Mouse (Mus musculus) forebrain, embryonic 11.5 days (tissue): ENCODE measurements at regions not wholly inside any gene's neighbourhood (a gene's known extent, or its start where the extent isn't known, plus 50 kb on each side); places are given as distances from the start of the nearest gene placed in this dataset.

ENCODE experiments used
- ATAC-seq: fragments of 200-750 bp; cut with Nextera tagmentation; replicated peaks from 2 replicates; pipeline ENCODE4 v1.8.0; 2017; ENCODE audit warnings: moderate TSS enrichment; ENCODE audit not compliant: low FRiP score
- DNase-seq: peaks from one replicate; pipeline ENCODE4 v3.0.0-alpha.2; 2017; ENCODE audit warnings: low spot score
- H3K27ac ChIP-seq: fragments of 300-500 bp; sonication (generic); 2 replicates; pipeline ENCODE4 v1.5.1; 2014; ENCODE audit warnings: low read depth, low read length
- H3K27me3 ChIP-seq: fragments of 300-500 bp; sonication (generic); 2 replicates; pipeline ENCODE4 v1.6.1; 2014; ENCODE audit warnings: mild to moderate bottlenecking, low read length, mixed read lengths; ENCODE audit not compliant: control insufficient read depth, insufficient read depth
- H3K36me3 ChIP-seq: fragments of 300-500 bp; sonication (generic); 2 replicates; pipeline ENCODE4 v1.6.1; 2014; ENCODE audit warnings: mild to moderate bottlenecking, low read length, moderate library complexity, mixed read lengths; ENCODE audit not compliant: control insufficient read depth, insufficient read depth
- H3K4me1 ChIP-seq: fragments of 300-500 bp; sonication (generic); replicated peaks from 2 replicates; pipeline ENCODE4 v1.6.1; 2014; ENCODE audit warnings: low read length, mixed read lengths; ENCODE audit not compliant: control insufficient read depth, insufficient read depth
- H3K4me2 ChIP-seq: fragments of 300-500 bp; sonication (generic); 2 replicates; pipeline ENCODE4 v1.6.1; 2014; ENCODE audit warnings: low read depth, mild to moderate bottlenecking, low read length, moderate library complexity, mixed read lengths; ENCODE audit not compliant: severe bottlenecking
- H3K4me3 ChIP-seq: fragments of 300-500 bp; sonication (generic); 2 replicates; pipeline ENCODE4 v1.5.1; 2014; ENCODE audit warnings: low read depth, low read length
- H3K9ac ChIP-seq: fragments of 300-500 bp; sonication (generic); 2 replicates; pipeline ENCODE4 v1.6.1; 2014; ENCODE audit warnings: low read length
- H3K9me3 ChIP-seq: fragments of 300-500 bp; sonication (generic); 2 replicates; pipeline ENCODE4 v1.6.1; 2016; ENCODE audit warnings: low read length, mixed read lengths; ENCODE audit not compliant: control insufficient read depth
- WGBS: fragments of 180-500 bp; shearing (Covaris S2); extraction: QIAGEN DNeasy Blood & Tissue Kit; methylation state at CpG from one replicate; pipeline ENCODE4 v1.1.7; 2014; 5-methylcytosine and 5-hydroxymethylcytosine counted together

DNA sequence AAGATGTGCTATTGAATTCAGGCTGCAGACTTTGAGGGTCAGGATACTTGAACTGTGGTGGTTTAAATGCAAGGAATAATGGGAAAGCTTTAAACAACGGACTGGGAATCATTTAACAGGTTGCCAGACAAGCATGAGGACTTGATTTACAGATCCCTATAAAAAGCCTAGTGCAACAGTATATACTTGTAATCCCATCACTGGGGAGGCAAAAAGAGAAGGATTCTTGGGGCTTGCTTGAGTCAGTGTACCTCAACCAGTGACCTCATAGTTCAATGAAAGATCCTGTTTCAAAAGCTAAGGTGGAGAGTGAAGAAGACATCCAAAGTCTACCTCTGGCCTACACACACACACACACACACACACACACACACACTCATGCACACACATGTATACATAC lies 99.8 kb downstream of the Lrrn1 start:
- WGBS, result 87% methylated on average over 1 of the region's 1 CpGs
- no peak overlapping the region for H3K27ac ChIP-seq
- H3K9ac ChIP-seq, result no peak overlapping the region
- H3K4me2 ChIP-seq, result no peak overlapping the region
- no peaks in the 10 kb centered on the region for H3K4me1 ChIP-seq
- no peak overlapping the region for H3K4me3 ChIP-seq
- no peaks in the 10 kb centered on the region for H3K27me3 ChIP-seq
- no peaks in the 10 kb centered on the region for H3K9me3 ChIP-seq
- DNase-seq, result no peak
- H3K36me3 ChIP-seq, result no peaks in the 10 kb centered on the region
- no peak for ATAC-seq

- no peaks in the 10 kb centered on the region for H3K27me3 ChIP-seq
- H3K9me3 ChIP-seq, result no peaks in the 10 kb centered on the region
- ATAC-seq (no peak), DNase-seq (no peak)
- no peaks in the 10 kb centered on the region for H3K36me3 ChIP-seq
- H3K27ac ChIP-seq, result no peak overlapping the region
- WGBS, result 66% methylated on average over 2 of the region's 2 CpGs
- H3K4me2 ChIP-seq, result no peak overlapping the region
- no peak overlapping the region for H3K4me3 ChIP-seq
- H3K9ac ChIP-seq, result no peak overlapping the region
- H3K4me1 ChIP-seq, result no peaks in the 10 kb centered on the region
These were observed 116.2 kb downstream of the Lrrn1 start for GRCm38 (mm10) chr6:107645751-107646150.

- Histone ChIP-seq H3K27me3 (no peaks in the 10 kb centered on the region), H3K9me3 (no peaks in the 10 kb centered on the region), H3K9ac (no peak overlapping the region), H3K4me1 (0 out of 2 replicates have a peak, but pooled peaks cover 4% of the 10 kb centered on the region), H3K27ac (no peak overlapping the region), H3K4me2 (no peak overlapping the region), H3K36me3 (no peaks in the 10 kb centered on the region), H3K4me3 (no peak overlapping the region)
- no peak for DNase-seq
- peak; percentile 87 for ATAC-seq
These were observed 124.4 kb downstream of the Lrrn1 start for GRCm38 (mm10) chr6:107653840-107654523.

DNA sequence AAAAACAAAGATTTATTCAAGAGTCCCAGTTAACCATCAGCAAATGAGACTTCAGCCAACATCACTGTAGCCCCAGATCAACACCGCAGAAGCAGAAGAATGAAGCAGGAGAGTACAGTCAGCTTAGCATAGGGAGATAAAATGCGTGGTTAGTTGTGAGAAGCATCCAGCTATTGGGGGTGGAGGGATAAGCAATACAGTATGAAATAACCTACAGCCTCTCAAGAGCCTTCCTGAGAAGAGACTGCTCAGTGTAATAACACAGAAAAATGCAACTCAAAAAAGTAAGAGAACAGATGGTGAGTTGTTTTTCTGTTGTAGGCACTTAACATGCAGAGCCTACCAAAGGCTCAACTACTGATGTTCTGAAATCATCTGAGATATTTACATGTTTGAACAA lies 128.2 kb downstream of the Lrrn1 start:
- no peaks in the 10 kb centered on the region for H3K9me3 ChIP-seq
- WGBS, result 87% methylated on average over 2 of the region's 2 CpGs
- no peaks in the 10 kb centered on the region for H3K36me3 ChIP-seq
- 0 out of 2 replicates have a peak, but pooled peaks cover 2% of the 10 kb centered on the region for H3K4me1 ChIP-seq
- H3K4me2 ChIP-seq, result no peak overlapping the region
- DNase-seq, result no peak
- no peaks in the 10 kb centered on the region for H3K27me3 ChIP-seq
- no peak overlapping the region for H3K9ac ChIP-seq
- ATAC-seq, result no peak
- no peak overlapping the region for H3K27ac ChIP-seq
- no peak overlapping the region for H3K4me3 ChIP-seq

- Histone ChIP-seq H3K27ac (no peak overlapping the region), H3K27me3 (no peaks in the 10 kb centered on the region), H3K9ac (no peak overlapping the region), H3K9me3 (no peaks in the 10 kb centered on the region), H3K4me3 (no peak overlapping the region), H3K4me2 (no peak overlapping the region), H3K4me1 (no peaks in the 10 kb centered on the region), H3K36me3 (no peaks in the 10 kb centered on the region)
- 73% methylated on average over 5 of the region's 5 CpGs for WGBS
- no peak for DNase-seq
- no peak for ATAC-seq
These were observed 131.6 kb downstream of the Lrrn1 start for GRCm38 (mm10) chr6:107661009-107661764.

- H3K4me2 ChIP-seq, result no peak overlapping the region
- DNase-seq (no peak), ATAC-seq (no peak)
- H3K36me3 ChIP-seq, result no peaks in the 10 kb centered on the region
- no peaks in the 10 kb centered on the region for H3K9me3 ChIP-seq
- 92% methylated on average over 4 of the region's 4 CpGs for WGBS
- H3K4me1 ChIP-seq, result no peaks in the 10 kb centered on the region
- H3K27ac ChIP-seq, result no peak overlapping the region
- no peak overlapping the region for H3K4me3 ChIP-seq
- H3K27me3 ChIP-seq, result no peaks in the 10 kb centered on the region
- no peak overlapping the region for H3K9ac ChIP-seq
These were observed 169.7 kb downstream of the Lrrn1 start for GRCm38 (mm10) chr6:107699298-107699697.

- Histone ChIP-seq H3K36me3 (no peaks in the 10 kb centered on the region), H3K9ac (no peak overlapping the region), H3K9me3 (no peaks in the 10 kb centered on the region), H3K4me1 (no peaks in the 10 kb centered on the region; the same call in 1 of the 2 replicates), H3K27ac (no peak overlapping the region), H3K4me2 (no peak overlapping the region), H3K4me3 (no peak overlapping the region), H3K27me3 (no peaks in the 10 kb centered on the region)
- WGBS, result 82% methylated on average over 2 of the region's 2 CpGs
- ATAC-seq (no peak), DNase-seq (no peak)
These were observed 178.6 kb downstream of the Lrrn1 start for GRCm38 (mm10) chr6:107708185-107708584.

- Histone ChIP-seq H3K4me3 (no peak overlapping the region), H3K9ac (no peak overlapping the region), H3K27ac (no peak overlapping the region), H3K27me3 (no peaks in the 10 kb centered on the region), H3K4me1 (no peaks in the 10 kb centered on the region; the same call in 1 of the 2 replicates), H3K9me3 (no peaks in the 10 kb centered on the region), H3K4me2 (no peak overlapping the region), H3K36me3 (no peaks in the 10 kb centered on the region)
- WGBS, result 83% methylated on average over 1 of the region's 1 CpGs
- DNase-seq, result no peak
- no peak for ATAC-seq
These were observed 179.0 kb downstream of the Lrrn1 start for GRCm38 (mm10) chr6:107708608-107709007.

GRCm38 (mm10) chr6:107710360-107710759 lies 180.8 kb downstream of the Lrrn1 start:
- DNase-seq (peak; percentile 60), ATAC-seq (no peak)
- WGBS, result 57% methylated on average over 5 of the region's 5 CpGs
- Histone ChIP-seq H3K36me3 (no peaks in the 10 kb centered on the region), H3K4me1 (peaks cover 3% of the 10 kb centered on the region; the same call in 1 of the 2 replicates), H3K9ac (no peak overlapping the region), H3K27ac (no peak overlapping the region), H3K4me3 (no peak overlapping the region), H3K4me2 (no peak overlapping the region), H3K9me3 (no peaks in the 10 kb centered on the region), H3K27me3 (no peaks in the 10 kb centered on the region)
